Mouse (Mus musculus): ENCODE measurements around the gene Bcl2l13. TPM values are rescaled to one million over a fixed set of nuclear protein-coding genes. Genes with fewer than 3 reads are reported as not detected.

The Bcl2l13 gene
- total and polyA plus RNA-seq, 3 experiments: 43.7 to 49.9 TPM; not detected in 1

- TF ChIP-seq NRF1 (IDR thresholded peaks at IDR 0.05; ENCODE audit: insufficient read depth, low read depth, low read length, poor library complexity, severe bottlenecking) (peak; percentile 45), RAD21 (IDR thresholded peaks at IDR 0.05; ENCODE audit: low read depth, low read length) (no peak), E2F4 (IDR thresholded peaks at IDR 0.05; ENCODE audit: borderline replicate concordance, low read depth, low read length) (peak; percentile 28; the same call in 1 of the 2 replicates), GATA1 (IDR thresholded peaks at IDR 0.05; ENCODE audit: low read depth, low read length) (peak; percentile 39; the same call in 1 of the 2 replicates), MYB (IDR thresholded peaks at IDR 0.05; ENCODE audit: low read depth, low read length) (no peak; the same call in none of the 2 replicates)
These were observed at the start of gene Bcl2l13 (continued) for GRCm38 (mm10) chr6:120835474-120836374.

- H3K4me3 ChIP-seq (ENCODE audit: control insufficient read depth in 1 of 2, insufficient read depth in 1 of 2, low read depth in 2 of 2, low read length in 2 of 2): no peak overlapping the region
- H3K79me2 ChIP-seq (ENCODE audit: control insufficient read depth, insufficient read depth, low read length, poor library complexity): no peaks in the 10 kb centered on the region
- H3K4me1 ChIP-seq (ENCODE audit: control insufficient read depth in 1 of 2, insufficient read depth in 2 of 2, low read length in 2 of 2): peaks cover 9 to 38% of the 10 kb centered on the region in 2 experiments
- no peak overlapping the region for H3K27ac ChIP-seq (ENCODE audit: control insufficient read depth, low read depth, low read length)
- no peaks in the 10 kb centered on the region for H3K9me3 ChIP-seq (replicated peaks; ENCODE audit: insufficient read depth, low read length)
- TF ChIP-seq MAFK (IDR thresholded peaks at IDR 0.05; ENCODE audit: borderline replicate concordance, low read depth, low read length) (no peak), ELF1 (IDR thresholded peaks at IDR 0.05; ENCODE audit: low read depth, low read length) (no peak), TBP (IDR thresholded peaks at IDR 0.05; ENCODE audit: low read depth, low read length) (no peak)
- H3K9ac ChIP-seq (ENCODE audit: control insufficient read depth, low read depth, low read length, poor library complexity, severe bottlenecking): no peak overlapping the region
- DNase-seq (ENCODE audit: low read depth, low spot score): no peak
- peaks cover 0 to 18% of the 10 kb centered on the region in 2 experiments; a peak in 2 of 4 replicates for H3K36me3 ChIP-seq (ENCODE audit: control insufficient read depth in 1 of 2, insufficient read depth in 2 of 2, low read length in 2 of 2)
- no peaks in the 10 kb centered on the region for H3K27me3 ChIP-seq (ENCODE audit: control insufficient read depth in 1 of 2, insufficient read depth in 2 of 2, low read length in 2 of 2)
These were observed 47.9 kb upstream of the Bcl2l13 start for GRCm38 (mm10) chr6:120788068-120788607.

GRCm38 (mm10) chr6:120788904-120789303 lies 47.1 kb upstream of the Bcl2l13 start:
- Histone ChIP-seq H3K9me3 (replicated peaks; ENCODE audit: insufficient read depth, low read length) (no peaks in the 10 kb centered on the region), H3K27ac (ENCODE audit: control insufficient read depth, low read depth, low read length) (no peak overlapping the region), H3K4me1 (ENCODE audit: control insufficient read depth in 1 of 2, insufficient read depth in 2 of 2, low read length in 2 of 2) (peaks cover 9 to 33% of the 10 kb centered on the region in 2 experiments), H3K36me3 (ENCODE audit: control insufficient read depth in 1 of 2, insufficient read depth in 2 of 2, low read length in 2 of 2) (peaks cover 1 to 17% of the 10 kb centered on the region in 2 experiments; a peak in 2 of 4 replicates), H3K9ac (ENCODE audit: control insufficient read depth, low read depth, low read length, poor library complexity, severe bottlenecking) (no peak overlapping the region), H3K79me2 (ENCODE audit: control insufficient read depth, insufficient read depth, low read length, poor library complexity) (no peaks in the 10 kb centered on the region), H3K4me3 (ENCODE audit: control insufficient read depth in 1 of 2, insufficient read depth in 1 of 2, low read depth in 2 of 2, low read length in 2 of 2) (no peak overlapping the region), H3K27me3 (ENCODE audit: control insufficient read depth in 1 of 2, insufficient read depth in 2 of 2, low read length in 2 of 2) (no peaks in the 10 kb centered on the region)
- DNase-seq (ENCODE audit: low read depth, low spot score): peak; percentile 75
- TF ChIP-seq GATA1 (IDR thresholded peaks at IDR 0.05; ENCODE audit: low read depth, low read length) (no peak), ZC3H11A (IDR thresholded peaks at IDR 0.05; ENCODE audit: low read depth, low read length) (peak; percentile 33), CTCF (IDR thresholded peaks at IDR 0.05 in 2 of 3, conservative IDR thresholded peaks at IDR 0.05 in 1 of 3; ENCODE audit: control insufficient read depth in 1 of 3, insufficient read depth in 1 of 3, low read depth in 2 of 3, low read length in 3 of 3, poor library complexity in 1 of 3, severe bottlenecking in 1 of 3) (peak in 2 of 3 experiments; percentile 34 to 60; a peak in 3 of 6 replicates), POLR2AphosphoS2 (IDR thresholded peaks at IDR 0.05; ENCODE audit: low read length) (no peak; the same call in 1 of the 2 replicates), NRF1 (IDR thresholded peaks at IDR 0.05; ENCODE audit: insufficient read depth, low read depth, low read length, poor library complexity, severe bottlenecking) (no peak), MAX (IDR thresholded peaks at IDR 0.05; ENCODE audit: low read length) (0 out of 2 replicates have a peak, but pooled peaks have one; percentile 33), ETS1 (IDR thresholded peaks at IDR 0.05; ENCODE audit: low read depth, low read length) (no peak), UBTF (IDR thresholded peaks at IDR 0.05; ENCODE audit: borderline replicate concordance, insufficient read depth, low read depth, low read length) (no peak), MAFK (IDR thresholded peaks at IDR 0.05; ENCODE audit: borderline replicate concordance, low read depth, low read length) (no peak), ZNF384 (IDR thresholded peaks at IDR 0.05; ENCODE audit: low read depth, low read length) (peak; percentile 95), SIN3A (IDR thresholded peaks at IDR 0.05; ENCODE audit: low read length) (peak; percentile 48; the same call in 1 of the 2 replicates), SMC3 (IDR thresholded peaks at IDR 0.05; ENCODE audit: low read depth, low read length) (peak; percentile 58), MYB (IDR thresholded peaks at IDR 0.05; ENCODE audit: low read depth, low read length) (no peak), EP300 (IDR thresholded peaks at IDR 0.05; ENCODE audit: low read depth in 1 of 2, low read length in 2 of 2) (no peak), POLR2A (IDR thresholded peaks at IDR 0.05; ENCODE audit: control insufficient read depth in 1 of 2, insufficient read depth in 1 of 2, low read depth in 1 of 2, low read length in 2 of 2, poor library complexity in 1 of 2) (no peak), JUND (IDR thresholded peaks at IDR 0.05; ENCODE audit: low read depth, low read length) (no peak), MXI1 (IDR thresholded peaks at IDR 0.05; ENCODE audit: low read depth, low read length) (peak; percentile 41; the same call in 1 of the 2 replicates), USF2 (IDR thresholded peaks at IDR 0.05; ENCODE audit: borderline replicate concordance in 1 of 2, insufficient read depth in 1 of 2, low read depth in 1 of 2, low read length in 2 of 2) (no peak), ZKSCAN1 (IDR thresholded peaks at IDR 0.05; ENCODE audit: low read depth, low read length) (no peak; the same call in 1 of the 2 replicates), ELF1 (IDR thresholded peaks at IDR 0.05; ENCODE audit: low read depth, low read length) (no peak), MYC (IDR thresholded peaks at IDR 0.05; ENCODE audit: low read depth, low read length) (0 out of 2 replicates have a peak, but pooled peaks have one; percentile 51), POLR2AphosphoS5 (IDR thresholded peaks at IDR 0.05; ENCODE audit: borderline replicate concordance, low read depth, low read length) (no peak)

Measured in MEL (cell line).